Mouse (Mus musculus) embryonic facial prominence, embryonic 12.5 days (tissue): ENCODE results near the gene Hlcs. TPM values are rescaled to one million over a fixed set of nuclear protein-coding genes. Genes with fewer than 3 reads are reported as not detected.
A peak's percentile ranks its signal among the peaks of the same experiment; 100 is the strongest.

Experiments used
- ATAC-seq: fragments of 200-750 bp; cut with Nextera tagmentation; 2 replicates; pipeline ENCODE4 v1.8.0; 2017; ENCODE audit not compliant: insufficient number of reproducible peaks, insufficient read depth, low FRiP score, low TSS enrichment
- H3K27ac ChIP-seq: fragments of 300-500 bp; sonication (generic); 2 replicates; pipeline ENCODE4 v1.5.1; 2016; ENCODE audit warnings: mild to moderate bottlenecking
- H3K27me3 ChIP-seq: fragments of 300-500 bp; sonication (generic); 2 replicates; pipeline ENCODE4 v1.6.1; 2016; ENCODE audit warnings: mild to moderate bottlenecking, moderate library complexity
- H3K36me3 ChIP-seq: fragments of 300-500 bp; sonication (generic); 2 replicates; pipeline ENCODE4 v1.6.1; 2016; ENCODE audit warnings: mild to moderate bottlenecking
- H3K4me1 ChIP-seq: fragments of 300-500 bp; sonication (generic); 2 replicates; pipeline ENCODE4 v1.6.1; 2016
- H3K4me2 ChIP-seq: fragments of 300-500 bp; sonication (generic); replicated peaks from 2 replicates; pipeline ENCODE4 v1.6.1; 2016; ENCODE audit warnings: mild to moderate bottlenecking, moderate library complexity
- H3K4me3 ChIP-seq: fragments of 300-500 bp; sonication (generic); 2 replicates; pipeline ENCODE4 v1.5.1; 2016; ENCODE audit warnings: mild to moderate bottlenecking
- H3K9ac ChIP-seq: fragments of 300-500 bp; sonication (generic); 2 replicates; pipeline ENCODE4 v1.6.1; 2016; ENCODE audit warnings: mild to moderate bottlenecking, moderate library complexity
- H3K9me3 ChIP-seq: fragments of 300-500 bp; sonication (generic); 2 replicates; pipeline ENCODE4 v1.6.1; 2016; ENCODE audit warnings: mild to moderate bottlenecking, moderate library complexity
- WGBS: fragments of 180-500 bp; shearing (Covaris S2); methylation state at CpG from one replicate; pipeline ENCODE4 v1.1.7; 2016; 5-methylcytosine and 5-hydroxymethylcytosine counted together
- polyA plus RNA-seq: library from polyadenylated mRNA; unstranded; fragments of >200 nt; fragmentation: Nextera tagmentation; extraction: Ambion mirVana; gene quantifications from 2 replicates; pipeline ENCODE4 v1.2.1, GENCODE M21; 2016

Gene Hlcs
- polyA plus RNA-seq, 1 experiment from 2014 or later: 12.1 TPM

DNA sequence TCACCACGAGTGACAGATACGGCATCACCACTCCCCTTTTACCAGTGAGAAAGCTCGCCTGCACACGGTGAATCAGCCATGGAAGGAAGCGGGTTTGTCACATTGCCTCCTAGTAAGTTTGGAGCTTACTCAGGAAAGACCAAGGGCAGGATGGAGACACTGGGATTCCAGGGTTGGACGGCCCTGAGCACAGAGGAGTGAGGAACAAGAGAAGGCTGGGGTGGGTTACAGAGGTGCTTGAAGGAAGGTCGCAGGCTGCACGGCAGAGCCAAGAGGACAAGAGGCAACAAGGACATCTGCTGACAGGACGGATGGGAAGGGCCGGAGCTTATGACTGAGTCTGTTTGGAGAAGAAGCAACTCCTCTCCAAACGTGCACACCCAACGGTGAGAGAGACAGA lies 126.8 kb downstream of the Hlcs start:
- Histone ChIP-seq H3K36me3 (no peaks in the 10 kb centered on the region), H3K9me3 (no peaks in the 10 kb centered on the region), H3K4me3 (no peak overlapping the region), H3K4me1 (no peaks in the 10 kb centered on the region), H3K27ac (no peak overlapping the region), H3K4me2 (no peak overlapping the region), H3K27me3 (peaks cover 35% of the 10 kb centered on the region), H3K9ac (no peak overlapping the region)
- ATAC-seq: no peak
- 84% methylated on average over 12 of the region's 12 CpGs for WGBS

DNA sequence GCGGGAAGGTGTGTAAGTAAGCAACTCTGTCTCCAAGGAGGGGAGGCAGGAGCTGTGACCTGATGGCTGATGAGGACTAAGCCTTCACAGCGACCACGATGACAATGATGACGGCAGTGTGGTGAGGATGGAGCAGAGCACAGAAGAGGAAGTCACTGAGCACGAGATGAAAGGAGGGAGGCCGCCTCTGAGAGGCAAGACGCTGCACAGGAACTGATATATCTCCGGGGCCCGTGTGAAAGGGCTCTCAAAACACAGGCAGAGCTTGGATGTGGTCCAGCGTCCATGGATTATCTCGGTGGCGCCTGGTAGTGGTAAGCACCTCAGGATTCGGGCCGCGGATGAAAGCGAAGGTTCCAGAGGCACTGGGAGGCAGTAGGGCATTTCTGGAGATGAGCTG lies 127.9 kb downstream of the Hlcs start:
- H3K36me3 ChIP-seq: no peaks in the 10 kb centered on the region
- no peak for ATAC-seq
- H3K4me3 ChIP-seq: no peak overlapping the region
- H3K27ac ChIP-seq: no peak overlapping the region
- no peak overlapping the region for H3K4me2 ChIP-seq
- H3K27me3 ChIP-seq: peaks cover 46% of the 10 kb centered on the region
- H3K9ac ChIP-seq: no peak overlapping the region
- H3K4me1 ChIP-seq: peaks cover 3% of the 10 kb centered on the region; the same call in 1 of the 2 replicates
- 72% methylated on average over 16 of the region's 16 CpGs for WGBS
- H3K9me3 ChIP-seq: no peaks in the 10 kb centered on the region

DNA sequence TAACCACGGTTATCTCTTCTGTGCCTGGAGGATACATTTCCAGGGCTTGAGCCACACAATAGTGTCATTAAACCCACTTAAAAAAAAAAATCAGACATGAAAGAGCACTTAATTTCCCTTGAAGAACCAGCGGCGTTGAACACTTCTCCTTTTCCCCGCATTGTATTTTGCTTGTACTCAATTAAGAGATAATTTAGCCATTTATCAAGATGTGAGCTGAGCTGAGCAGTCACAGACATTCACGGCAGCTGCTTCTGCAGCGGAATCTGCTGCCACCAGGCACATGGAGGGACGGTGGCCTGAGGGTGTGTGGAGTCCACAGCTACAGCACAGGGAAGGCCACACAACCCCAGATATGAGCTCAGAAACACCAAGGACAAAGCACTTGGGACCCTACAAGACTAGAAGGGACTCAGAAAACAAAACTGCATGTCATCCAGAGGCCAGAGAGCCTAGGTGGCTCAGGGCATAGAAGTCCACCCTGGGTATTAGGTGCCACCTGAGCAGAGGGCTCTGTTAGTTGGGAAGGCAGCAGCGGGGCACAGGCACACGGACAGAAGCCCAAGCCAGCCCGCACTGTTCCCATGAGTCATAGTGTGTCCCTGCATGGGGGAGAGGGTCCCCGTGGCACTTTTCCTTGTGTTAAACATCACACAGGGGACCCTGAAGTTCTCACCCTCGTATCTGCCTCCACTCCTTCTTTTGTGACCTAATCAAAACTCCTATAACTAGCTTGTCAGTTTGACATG lies 133.1 kb downstream of the Hlcs start:
- Histone ChIP-seq H3K27me3 (peaks cover 54% of the 10 kb centered on the region), H3K4me2 (no peak overlapping the region), H3K9me3 (no peaks in the 10 kb centered on the region), H3K4me3 (no peak overlapping the region), H3K36me3 (no peaks in the 10 kb centered on the region), H3K4me1 (peaks cover 20% of the 10 kb centered on the region), H3K9ac (no peak overlapping the region), H3K27ac (no peak overlapping the region)
- no peak for ATAC-seq
- WGBS: 36% methylated on average over 12 of the region's 12 CpGs

DNA sequence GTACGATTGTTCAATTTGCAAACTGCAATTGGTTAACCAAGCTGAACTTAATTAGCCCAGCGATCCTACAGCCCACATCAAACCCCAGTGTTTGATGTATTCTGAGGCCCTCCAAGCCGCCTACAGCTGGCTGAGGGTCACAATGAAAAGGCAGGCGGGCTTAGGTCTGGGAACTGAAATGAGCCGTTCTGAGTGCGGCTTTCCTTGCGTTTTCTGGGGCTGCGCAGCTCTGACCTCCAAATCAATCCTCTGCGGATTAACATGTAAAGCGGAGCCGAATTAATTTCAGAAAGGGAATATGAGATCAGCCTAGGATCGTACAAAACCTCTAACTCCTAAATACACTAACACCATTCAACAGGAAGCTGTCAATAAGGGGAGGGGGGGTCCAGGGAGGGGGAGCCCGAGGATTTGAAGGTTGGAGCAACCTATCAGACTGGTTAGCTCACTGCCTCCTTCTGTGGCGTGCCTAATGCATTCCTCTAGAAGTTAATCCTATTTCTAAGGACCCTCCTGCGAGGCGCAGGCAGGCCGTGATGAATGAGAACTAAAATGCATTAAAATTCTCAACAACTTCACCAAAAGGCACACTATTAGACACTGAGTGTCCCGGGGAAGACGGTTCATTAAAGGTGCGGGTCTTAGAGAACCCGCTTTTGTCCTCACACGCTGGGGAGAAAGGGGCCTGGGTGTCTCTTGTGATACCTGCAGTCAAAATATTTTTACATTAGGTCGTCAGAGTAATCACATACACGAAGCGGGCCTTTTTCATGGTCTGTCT lies 133.8 kb downstream of the Hlcs start:
- no peak overlapping the region for H3K4me3 ChIP-seq
- peaks cover 20% of the 10 kb centered on the region for H3K4me1 ChIP-seq
- no peak overlapping the region for H3K9ac ChIP-seq
- ATAC-seq: peak; percentile 57; the same call in 1 of the 2 replicates
- no peak overlapping the region for H3K27ac ChIP-seq
- H3K9me3 ChIP-seq: no peaks in the 10 kb centered on the region
- no peaks in the 10 kb centered on the region for H3K36me3 ChIP-seq
- H3K27me3 ChIP-seq: peaks cover 52% of the 10 kb centered on the region
- WGBS: 4% methylated on average over 25 of the region's 25 CpGs
- peak overlapping the region; percentile 34 for H3K4me2 ChIP-seq

DNA sequence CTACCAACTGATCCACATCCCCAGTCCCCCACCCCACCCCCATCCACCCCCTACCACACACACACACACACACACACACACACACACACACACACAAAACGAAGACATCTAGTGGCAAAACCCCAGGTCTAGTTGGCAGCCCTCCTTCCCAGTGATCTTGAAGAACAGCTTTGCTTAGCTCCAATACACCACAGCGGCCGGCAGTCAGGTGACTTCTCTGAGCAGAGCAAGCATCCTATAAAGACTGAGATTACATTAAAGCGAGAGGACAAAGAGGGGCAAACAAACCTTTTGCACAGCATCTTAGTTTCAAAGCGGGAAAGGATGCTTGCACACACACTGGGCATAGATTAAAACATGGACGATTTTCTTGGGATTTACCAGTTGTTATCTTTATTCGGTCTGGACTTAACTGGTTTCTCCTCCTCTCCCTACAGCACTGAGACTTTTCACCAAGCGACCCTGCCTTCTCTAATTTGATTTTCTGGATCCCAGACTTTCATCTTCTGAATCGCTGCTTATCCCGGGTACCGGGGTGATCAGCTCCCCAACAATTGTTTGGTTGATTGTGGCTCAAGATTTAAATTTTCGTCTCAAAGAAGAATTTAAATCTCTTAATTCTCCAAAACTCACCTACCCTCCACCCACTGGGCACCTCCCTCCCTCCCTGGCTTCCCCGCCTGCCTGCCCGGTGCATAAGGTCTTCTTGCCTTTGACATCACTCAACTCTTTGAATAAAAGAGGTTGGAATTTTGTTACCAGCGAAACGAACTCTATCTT lies 134.7 kb downstream of the Hlcs start:
- no peak overlapping the region for H3K4me3 ChIP-seq
- peaks cover 20% of the 10 kb centered on the region for H3K4me1 ChIP-seq
- no peak overlapping the region for H3K4me2 ChIP-seq

DNA sequence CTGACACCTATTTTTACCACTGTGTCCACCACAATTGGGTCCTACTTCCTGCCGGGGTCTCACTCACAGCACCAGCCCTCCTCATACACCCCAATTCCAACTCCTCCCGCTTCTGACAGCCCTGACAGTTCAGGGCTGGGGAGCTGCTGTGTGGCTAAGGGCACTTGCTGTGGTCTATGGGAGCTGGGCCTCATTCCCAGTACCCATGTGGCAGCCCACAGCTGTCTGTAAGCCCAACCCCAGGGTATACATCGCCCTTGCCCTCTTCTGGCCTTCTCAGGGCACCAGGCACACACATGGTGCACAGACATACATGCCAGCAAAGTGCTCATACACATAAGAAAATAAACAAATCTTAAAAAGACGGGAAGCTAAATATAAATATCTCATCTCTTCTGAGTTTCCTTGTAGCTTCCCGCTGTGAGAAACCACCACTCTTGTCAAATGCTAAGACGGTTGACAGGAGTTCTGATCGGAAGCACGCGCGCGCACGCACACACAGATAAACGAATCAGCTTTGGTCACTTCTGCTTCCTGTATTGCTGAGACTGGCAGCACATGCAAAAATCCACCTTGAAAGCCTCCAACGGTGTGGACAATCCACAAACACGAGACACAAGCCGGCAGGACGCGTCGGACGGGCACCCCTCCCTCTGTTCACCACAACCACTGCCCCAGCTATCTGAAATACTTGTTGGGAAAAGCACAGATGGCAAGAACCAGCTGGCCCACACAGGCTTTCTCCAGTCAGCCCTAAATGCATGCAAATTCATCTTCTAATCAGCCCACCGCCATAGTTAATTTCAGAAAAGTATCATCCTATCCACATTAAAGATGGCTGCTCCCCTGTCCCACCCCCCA lies 136.1 kb downstream of the Hlcs start:
- no peaks in the 10 kb centered on the region for H3K9me3 ChIP-seq

More for the DNA sequence above, 134.7 kb downstream of the Hlcs start:
- ATAC-seq: no peak
- no peaks in the 10 kb centered on the region for H3K9me3 ChIP-seq
- WGBS: 30% methylated on average over 16 of the region's 16 CpGs
- H3K27me3 ChIP-seq: peaks cover 49% of the 10 kb centered on the region
- H3K27ac ChIP-seq: no peak overlapping the region
- H3K36me3 ChIP-seq: no peaks in the 10 kb centered on the region
- no peak overlapping the region for H3K9ac ChIP-seq

DNA sequence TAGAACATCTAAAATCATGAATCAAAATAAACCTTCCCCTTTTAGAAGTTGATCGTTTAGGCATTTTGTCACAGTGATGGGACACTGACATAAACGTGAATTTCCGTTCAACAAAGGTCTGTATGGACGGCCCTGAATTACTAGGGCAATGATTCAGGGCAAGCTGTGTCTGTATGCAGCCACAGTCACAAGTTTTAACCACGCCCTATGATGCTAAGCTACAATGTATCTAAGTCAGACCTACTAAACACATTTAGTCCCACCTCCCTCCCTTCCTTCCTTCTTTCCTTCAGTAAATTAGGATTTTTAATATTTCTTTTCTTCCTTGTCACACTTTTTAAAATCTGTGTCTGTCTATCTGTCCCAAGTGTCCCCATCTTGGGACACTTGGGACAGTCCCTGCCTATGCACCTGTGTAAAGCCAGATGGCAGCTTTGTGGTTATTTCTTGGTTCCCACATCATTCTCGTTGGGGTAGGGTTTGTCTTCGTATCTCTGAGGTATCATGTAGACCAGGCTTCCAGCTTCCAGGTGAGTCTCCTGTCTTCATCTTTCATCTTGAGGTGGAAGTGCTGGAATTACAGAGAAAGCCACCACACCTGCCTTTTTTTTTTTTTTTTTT lies 137.9 kb downstream of the Hlcs start:
- no peak overlapping the region for H3K9ac ChIP-seq
- no peak overlapping the region for H3K4me2 ChIP-seq
- no peak for ATAC-seq
- H3K4me3 ChIP-seq: no peak overlapping the region
- H3K36me3 ChIP-seq: no peaks in the 10 kb centered on the region
- H3K27me3 ChIP-seq: peaks cover 34% of the 10 kb centered on the region
- whole genome bisulfite sequencing: 70% methylated on average over 7 of the region's 7 CpGs
- H3K9me3 ChIP-seq: no peaks in the 10 kb centered on the region
- H3K27ac ChIP-seq: no peak overlapping the region
- H3K4me1 ChIP-seq: peaks cover 17% of the 10 kb centered on the region

More for the DNA sequence above, 136.1 kb downstream of the Hlcs start:
- Histone ChIP-seq H3K4me2 (no peak overlapping the region), H3K9ac (no peak overlapping the region), H3K27ac (no peak overlapping the region), H3K4me1 (peaks cover 20% of the 10 kb centered on the region), H3K4me3 (no peak overlapping the region), H3K27me3 (peaks cover 42% of the 10 kb centered on the region), H3K36me3 (no peaks in the 10 kb centered on the region)
- no peak for ATAC-seq
- WGBS: 79% methylated on average over 21 of the region's 21 CpGs

DNA sequence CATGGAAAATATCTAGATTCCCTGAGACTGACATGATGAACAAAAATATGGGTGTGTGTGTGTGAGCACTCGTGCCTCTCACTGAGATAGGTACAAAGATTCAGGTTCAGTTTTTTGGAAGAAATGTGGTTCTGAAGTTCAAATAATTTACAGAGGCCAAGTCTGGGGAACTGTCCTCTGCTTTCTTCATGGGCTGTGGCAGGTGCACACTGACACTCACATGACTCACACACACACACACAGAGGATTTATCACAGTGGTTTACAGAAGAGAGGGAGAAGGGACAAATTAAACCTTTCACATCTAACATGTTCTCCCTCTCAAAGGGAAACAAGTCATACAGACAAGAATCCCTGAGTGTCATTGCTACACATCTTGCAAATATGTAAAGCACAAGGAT lies 140.0 kb downstream of the Hlcs start:
- Histone ChIP-seq H3K27me3 (peaks cover 21% of the 10 kb centered on the region), H3K4me2 (no peak overlapping the region), H3K9ac (no peak overlapping the region), H3K27ac (no peak overlapping the region), H3K4me3 (no peak overlapping the region), H3K9me3 (no peaks in the 10 kb centered on the region), H3K4me1 (no peaks in the 10 kb centered on the region), H3K36me3 (no peaks in the 10 kb centered on the region)
- 89% methylated on average over 1 of the region's 1 CpGs for WGBS
- ATAC-seq: no peak

DNA sequence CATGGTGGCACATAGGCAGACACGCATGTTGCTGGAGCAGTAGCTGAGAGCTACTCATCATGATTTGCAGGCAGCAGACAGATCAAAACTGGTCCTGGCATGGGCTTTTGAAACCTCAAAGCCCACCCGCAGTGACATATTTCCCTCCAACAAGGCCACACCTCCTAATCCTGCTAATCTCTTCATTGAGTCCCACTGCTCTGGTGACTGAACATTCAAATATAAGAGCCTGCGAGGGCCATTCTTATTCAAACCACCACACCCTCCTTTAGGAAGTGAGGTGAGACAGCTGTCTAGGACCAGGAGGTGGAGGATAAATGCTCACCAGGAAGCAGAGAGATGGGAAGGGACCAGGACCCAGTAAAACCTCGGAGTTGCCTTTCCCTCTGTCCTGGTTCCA lies 143.2 kb downstream of the Hlcs start:
- Histone ChIP-seq H3K4me2 (no peak overlapping the region), H3K27ac (no peak overlapping the region), H3K4me1 (peaks cover 3% of the 10 kb centered on the region), H3K27me3 (peaks cover 5% of the 10 kb centered on the region; the same call in 1 of the 2 replicates), H3K9ac (no peak overlapping the region), H3K36me3 (no peaks in the 10 kb centered on the region), H3K9me3 (no peaks in the 10 kb centered on the region), H3K4me3 (no peak overlapping the region)
- WGBS: 50% methylated on average over 4 of the region's 4 CpGs
- no peak for ATAC-seq

DNA sequence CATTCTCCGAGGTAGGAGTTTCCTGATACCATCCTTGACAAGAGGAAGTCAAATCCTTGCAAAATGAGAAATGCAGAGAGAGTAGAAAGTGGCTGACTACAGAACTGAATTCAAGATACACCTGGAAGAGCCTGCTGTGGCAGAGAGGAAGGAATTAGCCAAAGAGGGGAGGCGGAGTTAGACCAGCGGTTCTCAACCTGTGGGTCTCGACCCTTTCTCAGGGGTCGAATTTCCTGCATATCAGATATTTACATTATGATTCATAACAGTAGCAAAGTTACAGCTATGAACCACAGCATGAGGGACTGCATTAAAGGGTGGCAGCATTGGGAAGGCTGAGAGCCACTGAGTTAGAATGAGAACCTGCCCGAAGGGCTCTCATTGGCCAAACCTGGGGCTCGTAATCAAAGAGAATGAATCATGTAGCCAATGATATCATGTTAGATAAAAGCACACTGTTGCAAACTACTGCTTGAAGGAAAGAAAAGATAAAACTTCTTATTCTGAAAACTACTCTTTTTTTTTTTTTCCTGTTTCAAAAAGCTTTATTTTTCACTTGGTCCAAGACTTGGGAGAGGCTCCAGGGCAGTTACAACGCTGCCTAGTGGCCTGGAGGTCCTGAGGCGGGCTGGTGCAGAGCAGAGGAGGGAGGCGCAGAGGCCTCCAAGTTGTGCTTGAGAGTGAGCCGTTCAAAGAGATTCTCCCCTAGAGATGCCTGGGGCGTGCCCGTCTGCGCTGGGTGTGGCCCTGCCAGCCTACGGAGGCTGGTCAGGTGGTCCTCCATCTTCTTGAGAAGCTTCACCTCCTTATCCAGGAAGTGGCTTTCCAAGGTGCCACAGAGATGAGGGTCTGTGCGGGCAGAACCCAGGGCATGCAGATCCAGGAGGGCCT lies 144.5 kb downstream of the Hlcs start:
- peaks cover 5% of the 10 kb centered on the region; the same call in 1 of the 2 replicates for H3K27me3 ChIP-seq
- no peaks in the 10 kb centered on the region for H3K9me3 ChIP-seq
- H3K9ac ChIP-seq: no peak overlapping the region
- no peak for ATAC-seq
- peaks cover 17% of the 10 kb centered on the region for H3K4me1 ChIP-seq
- no peak overlapping the region for H3K27ac ChIP-seq
- 85% methylated on average over 16 of the region's 16 CpGs for WGBS
- H3K36me3 ChIP-seq: no peaks in the 10 kb centered on the region
- no peak overlapping the region for H3K4me3 ChIP-seq
- no peak overlapping the region for H3K4me2 ChIP-seq
